Mouse (Mus musculus): ENCODE results near the gene Hspe1. TPM values are rescaled to one million over a fixed set of nuclear protein-coding genes. Genes with fewer than 3 reads are reported as not detected.
"Not testable (repeated sequence)": the region's sequence is repeated elsewhere in the genome, so short reads cannot be mapped to it uniquely, and the experiment has no call there.

Gene Hspe1
- total RNA-seq, 1 experiment from 2014 or later = 556 TPM

DNA sequence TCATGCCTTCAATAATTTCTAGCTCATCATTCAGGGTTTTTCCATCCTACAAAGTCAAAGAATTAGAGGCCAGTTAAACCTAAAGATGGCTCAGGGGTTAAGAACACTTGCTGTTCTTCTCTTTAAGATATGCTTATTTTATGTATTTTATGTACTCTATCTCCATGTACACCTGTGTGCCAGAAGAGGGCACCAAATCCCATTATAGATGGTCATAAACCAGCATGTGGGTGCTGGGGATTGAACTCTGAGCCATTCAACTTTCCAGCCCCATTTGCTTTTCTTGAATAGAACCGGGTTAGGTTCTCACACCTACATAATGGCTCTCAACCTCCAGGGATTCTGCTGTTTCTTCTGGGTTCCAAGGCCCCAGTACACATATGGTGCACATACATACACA lies 5.8 kb upstream of the Hspe1 start:
- no peak for DNase-seq

DNA sequence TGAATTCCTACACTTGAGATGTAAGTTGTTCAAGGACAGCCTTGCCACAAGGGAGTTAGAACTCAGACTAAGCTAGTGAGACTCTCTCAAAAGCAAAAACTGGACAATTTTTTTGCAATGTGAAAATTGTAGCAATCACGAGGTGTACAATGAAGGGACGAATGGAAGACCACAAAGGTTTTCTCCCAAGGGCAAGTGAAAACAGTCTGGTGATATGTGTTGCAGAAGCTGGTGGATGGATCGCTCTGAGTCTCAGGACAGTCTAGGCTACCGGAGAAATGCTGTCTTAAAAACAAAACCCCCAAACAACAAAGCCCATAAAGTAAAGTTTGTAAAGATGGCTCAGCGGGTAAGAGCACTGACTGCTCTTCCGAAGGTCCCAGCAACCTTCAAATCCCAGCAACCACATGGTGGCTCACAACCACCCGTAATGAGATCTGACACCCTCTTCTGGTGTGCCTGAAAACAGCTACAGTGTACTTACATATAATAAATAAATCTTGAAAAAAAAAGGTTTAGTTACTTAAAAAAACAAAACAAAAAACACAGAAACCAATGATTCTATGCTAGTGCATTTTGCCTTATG lies 2.1 kb upstream of the Hspe1 start:
- DNase-seq = no peak

DNA sequence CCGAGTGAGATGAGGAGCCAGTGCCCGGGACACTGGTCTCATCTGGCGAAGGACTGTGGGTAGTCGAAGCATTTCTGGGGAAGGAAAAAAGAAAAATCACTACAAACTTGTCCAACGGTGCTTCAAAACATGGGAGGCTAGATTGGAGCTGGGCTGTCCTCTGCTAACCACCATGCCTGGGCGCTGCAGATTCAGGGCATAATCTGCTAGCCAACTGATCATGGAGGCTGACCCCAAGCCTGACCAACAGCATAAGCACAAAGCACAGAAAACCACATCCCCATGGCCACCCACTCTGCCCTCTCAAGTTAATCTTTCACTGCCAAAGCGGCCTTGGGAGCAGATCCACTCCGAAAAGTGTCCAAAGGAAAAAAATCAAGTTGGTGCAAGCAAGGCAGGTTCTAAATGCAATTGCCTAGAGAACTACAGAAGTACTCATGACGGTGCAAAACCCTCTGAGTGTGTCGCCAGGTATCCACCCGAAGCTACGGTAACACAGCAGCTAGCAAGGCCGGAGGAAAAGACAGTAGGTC lies 998 bp upstream of the Hspe1 start:
- DNase-seq = peak; percentile 37

DNA sequence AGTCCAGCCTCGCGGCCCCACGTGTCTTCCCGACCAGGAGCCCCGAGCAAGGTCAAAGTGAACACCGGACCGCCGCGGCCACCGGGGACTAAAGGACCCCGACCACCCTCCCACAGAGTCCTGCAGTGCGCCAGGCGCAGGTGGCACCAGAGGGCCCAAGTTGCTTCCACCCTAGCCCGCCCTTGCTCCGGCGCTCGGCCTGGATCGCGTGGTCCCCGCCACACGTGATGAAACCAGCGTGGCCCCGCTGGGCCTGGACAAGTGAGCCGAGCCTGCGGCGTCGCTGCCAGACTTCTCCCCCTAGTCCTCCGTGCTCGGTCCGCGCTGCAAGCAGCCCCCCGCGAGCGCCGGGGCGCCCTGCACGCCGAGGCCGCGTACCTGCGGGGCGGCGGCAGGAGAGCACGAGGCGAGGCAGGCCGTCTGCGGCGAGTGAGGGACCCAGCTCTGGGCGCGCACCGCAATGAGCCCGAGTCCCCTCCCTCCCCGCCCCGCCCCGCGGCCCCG lies 479 bp upstream of the Hspe1 start:
- DNase-seq = peak; percentile 85

DNA sequence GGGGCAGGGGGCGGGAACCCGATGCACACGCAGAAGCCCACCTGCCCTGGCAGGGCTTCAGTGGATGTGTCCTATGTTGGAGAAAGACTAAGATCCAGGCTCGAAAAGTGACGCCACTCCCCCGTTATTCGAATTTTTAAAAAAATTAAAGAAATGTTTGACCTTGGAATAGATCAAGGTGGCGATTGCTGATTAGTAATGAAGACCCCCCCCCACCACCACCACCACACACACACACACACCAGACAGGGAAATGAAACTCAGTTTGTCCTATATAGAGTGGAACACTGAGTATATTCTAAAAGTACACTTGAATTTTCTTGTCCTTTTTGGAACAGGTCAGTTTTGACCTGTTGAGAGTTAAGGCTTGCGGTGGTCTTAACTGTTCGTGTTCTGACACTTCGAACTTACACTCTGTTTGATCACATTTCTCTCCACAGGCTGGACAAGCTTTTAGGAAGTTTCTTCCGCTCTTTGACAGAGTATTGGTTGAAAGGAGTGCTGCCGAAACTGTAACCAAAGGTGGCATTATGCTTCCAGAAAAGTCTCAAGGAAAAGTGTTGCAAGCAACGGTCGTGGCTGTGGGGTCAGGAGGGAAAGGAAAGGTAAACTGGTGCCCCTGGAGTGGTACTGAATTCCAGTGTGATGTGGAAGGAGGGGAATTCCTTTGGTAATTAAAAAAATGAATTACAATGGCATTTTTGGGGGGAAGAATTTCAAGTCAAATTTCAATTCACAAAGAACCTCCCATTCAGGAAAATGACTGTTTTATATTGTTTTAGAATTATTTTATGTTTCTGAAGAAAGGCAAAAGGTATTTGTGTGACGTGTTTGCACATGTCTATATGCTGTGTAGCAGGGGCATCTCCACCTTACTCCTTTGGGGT lies 922 bp downstream of the Hspe1 start:
- no peak for DNase-seq

DNA sequence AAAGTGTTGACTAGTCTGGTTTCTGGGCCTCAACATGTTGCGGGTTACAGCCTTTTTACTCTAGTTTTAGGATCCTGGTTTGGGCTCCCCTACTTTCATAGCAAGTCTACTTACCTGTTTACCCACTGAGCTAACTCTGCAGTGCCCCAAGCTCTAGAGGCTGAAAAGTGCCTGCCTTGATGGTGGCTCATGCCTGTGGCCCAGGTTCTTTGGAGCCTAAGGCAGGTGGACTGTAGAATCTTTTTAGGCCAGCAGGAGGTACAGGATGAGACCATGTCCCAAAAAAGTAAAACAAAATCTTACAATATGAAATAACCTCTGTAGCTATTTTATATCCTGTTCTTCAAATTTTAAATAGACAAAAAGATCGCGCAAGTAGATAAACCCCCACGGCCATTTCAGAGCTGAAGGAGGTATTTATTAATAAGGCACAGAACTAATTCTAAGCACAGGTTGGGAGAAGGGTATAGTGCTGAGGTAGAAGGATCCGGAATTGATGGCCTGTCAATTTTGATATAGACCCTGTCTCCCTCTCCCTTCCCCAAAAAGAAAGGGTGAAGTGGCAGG lies 1.6 kb downstream of the Hspe1 start:
- no peak for DNase-seq

DNA sequence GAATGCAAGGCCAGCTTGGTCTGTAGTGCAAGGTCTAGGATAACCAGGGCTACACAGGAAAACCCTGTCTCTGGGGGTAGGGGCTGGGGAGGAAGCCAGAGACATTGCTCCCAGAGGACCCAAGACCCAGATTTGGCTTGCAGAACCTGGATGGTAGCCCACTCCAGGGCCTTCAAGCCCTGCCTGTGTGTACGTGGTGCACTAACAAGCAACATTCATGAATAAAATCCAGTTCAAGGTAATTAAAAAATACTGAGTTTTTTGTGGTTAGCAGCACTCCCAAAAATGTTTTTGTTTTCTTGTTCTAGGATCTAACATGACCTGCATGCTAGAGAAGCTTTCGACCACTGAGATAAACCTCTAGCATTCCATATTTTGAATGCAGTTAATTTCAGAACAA lies 4.1 kb downstream of the Hspe1 start:
- DNase-seq = peak; percentile 73

DNA sequence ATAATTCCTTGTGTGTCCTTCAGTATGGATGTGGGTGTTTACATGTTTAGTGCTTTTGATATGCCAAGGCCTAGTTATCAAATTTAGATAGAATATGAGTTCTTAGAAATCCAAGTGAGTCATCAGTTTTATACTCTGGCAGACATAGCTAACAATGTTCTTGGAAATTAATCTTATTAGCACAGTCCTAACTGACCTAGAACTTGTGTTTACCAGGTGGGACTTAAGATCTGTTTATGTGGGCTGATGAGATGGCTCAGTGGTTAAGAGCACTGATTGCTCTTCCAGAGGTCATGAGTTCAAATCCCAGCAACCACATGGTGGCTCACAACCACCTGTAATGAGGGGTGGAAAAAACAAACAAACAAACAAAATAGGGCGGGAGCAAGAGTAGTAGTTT lies 4.5 kb downstream of the Hspe1 start:
- DNase-seq = no peak

DNA sequence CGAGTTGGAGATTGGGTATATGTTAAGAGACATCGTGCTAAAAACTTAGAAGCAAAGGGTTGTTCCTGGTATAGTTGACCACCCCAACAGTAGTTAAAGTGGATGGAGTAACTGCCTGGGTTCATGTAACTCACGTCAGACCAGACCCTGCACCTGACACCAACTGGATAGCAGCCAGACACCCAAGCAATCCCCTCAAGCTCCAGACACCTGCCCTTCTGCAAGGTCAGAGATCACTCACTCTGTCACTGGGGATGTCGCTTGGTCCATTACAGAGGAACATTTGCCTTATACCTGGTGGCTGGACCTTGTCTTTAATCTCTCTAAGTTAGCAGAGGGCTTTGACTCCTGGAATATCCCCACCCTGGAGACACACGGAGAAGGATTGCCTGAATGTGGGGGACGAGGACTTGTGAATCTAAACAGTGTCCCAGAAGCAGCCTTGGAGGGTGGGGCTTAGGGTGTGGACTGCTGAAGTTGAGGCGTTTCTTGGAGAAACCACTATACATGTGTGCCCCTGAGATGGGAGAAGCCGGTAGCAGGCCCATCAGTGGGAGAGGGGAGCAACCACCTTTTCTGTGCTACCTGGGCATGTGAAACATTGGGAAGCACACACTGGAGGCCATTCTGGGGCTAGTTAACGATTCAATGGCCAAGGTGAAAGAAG lies 19.1 kb downstream of the Hspe1 start:
- DNase-seq = no peak

DNA sequence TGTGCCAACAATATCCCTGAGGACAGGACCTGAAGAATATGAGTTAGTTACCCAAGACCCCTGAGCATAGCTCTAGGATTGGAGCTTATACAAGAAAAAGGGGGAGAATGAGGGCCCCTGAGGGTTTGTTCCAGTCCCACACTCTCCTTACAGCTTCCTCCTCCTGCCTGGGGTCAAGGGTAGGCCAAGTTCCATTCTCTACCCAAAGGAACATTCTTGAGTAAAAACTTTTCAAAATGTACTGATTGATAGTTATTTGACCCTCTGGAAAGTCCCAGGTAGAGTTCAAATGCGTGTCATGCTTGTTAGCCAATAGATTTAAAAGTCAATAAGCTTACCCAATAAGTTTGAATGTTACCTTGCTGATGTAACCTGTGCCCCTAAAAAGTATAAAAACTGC lies 19.7 kb downstream of the Hspe1 start:
- DNase-seq = no peak

DNA sequence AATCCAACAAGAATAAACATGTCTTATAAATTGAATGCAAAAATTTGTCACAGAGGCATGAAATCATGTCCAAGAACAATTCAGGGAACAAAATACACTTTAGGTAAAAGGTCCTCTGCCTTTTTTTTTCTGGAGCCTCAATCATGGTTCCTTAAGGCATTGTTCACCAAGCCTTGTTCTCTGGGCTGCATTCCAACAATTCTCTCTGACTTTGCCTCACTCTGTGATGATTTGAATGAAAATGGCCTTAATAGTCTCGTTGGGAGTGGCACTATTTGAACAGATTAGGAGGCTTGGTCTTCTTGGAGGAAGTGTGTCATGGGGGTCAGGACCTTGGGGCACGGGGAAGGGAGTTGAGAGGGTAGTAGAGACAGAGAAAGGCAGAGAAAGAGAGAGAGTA lies 20.5 kb downstream of the Hspe1 start:
- DNase-seq = no peak

DNA sequence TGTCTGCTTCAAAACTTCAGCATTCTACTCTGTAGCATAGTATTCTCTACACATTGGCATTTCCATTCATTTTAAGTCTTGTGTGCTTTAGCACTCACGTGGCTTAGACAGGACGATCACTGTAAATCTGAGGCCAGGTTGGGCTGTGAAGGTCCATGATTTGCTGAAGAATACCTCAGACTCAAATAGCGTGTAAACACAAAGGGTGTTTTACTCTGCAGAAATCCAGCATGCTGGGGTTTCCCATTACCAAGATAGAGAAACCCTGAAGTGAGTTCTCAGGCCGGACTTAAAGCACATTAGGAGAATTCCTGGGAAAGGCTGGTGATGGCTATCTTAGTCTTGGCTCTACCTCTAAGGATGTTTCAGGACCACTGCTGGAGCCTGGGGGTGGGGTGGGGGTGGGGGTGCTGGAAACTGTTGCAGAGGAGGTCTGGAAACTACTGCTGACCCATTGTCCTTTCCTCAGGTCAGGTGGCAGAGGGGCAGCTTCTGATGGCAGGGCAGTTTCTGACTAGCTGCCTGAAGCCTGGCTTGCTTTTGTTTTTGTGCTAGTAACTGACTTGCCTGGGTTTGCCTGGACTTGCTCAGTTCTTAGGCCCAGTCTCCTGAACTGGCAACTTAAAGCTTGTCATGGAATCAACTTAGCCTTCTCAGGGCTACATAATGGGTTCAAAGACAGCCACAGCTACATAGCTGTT lies 21.3 kb downstream of the Hspe1 start:
- DNase-seq = no peak

DNA sequence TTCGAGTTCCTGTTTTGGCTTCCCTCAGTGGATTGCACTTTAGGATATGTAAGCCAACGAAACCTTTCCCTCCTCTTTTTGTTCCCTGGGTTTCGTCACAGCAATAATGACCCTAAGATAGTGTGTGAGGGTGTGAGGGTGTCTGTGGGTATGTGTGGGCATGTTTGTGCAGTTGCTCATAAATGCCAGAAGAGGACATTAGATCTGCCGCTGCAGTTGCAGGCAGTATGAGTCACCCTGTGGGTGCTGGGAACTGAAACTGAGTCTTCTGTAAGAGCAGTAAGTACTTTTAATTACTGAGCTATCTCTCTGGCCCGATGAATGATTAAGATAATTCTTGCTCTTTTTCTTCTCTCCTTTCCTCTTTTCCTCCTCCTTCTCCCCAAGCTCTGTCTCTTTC lies 35.1 kb downstream of the Hspe1 start:
- peak; percentile 39 for DNase-seq

DNA sequence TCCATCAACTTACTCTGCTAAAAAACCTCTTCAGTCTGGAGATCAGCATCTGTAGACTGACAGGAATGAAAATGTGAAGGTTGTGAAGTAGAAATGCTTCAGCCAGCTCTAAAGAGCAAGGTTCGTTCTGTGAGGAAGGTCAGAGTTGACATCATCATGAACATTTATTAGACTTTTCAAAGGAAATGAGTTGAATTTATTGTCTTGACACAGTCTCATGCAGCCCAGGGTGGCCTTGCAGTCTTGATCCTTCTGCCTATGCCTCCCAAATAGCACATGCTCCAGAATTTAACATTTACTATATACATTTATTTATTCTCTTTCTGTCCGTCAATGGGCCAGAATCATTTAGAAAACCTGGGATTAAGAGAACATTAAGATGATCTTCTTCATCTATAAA lies 35.6 kb downstream of the Hspe1 start:
- peak; percentile 60 for DNase-seq

DNA sequence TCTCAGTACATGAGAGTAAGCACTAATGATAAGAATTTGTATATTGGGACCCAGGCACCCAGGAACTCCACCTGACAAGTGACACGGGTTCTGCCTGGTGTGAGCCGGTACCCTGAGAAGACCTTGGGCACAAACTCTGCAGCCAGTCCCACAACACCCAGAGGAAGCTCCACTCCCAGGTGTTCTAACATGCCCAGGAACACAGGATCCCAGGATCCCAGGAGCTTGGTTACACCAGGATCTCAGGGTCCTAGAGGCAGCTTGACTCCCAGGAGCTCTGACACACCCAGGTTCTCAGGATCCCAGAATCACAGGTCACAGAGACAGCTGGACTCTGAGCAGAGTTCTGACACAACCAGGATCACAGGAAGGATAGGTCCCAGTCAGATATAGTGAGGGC lies 36.2 kb downstream of the Hspe1 start:
- not testable (repeated sequence) for DNase-seq

DNA sequence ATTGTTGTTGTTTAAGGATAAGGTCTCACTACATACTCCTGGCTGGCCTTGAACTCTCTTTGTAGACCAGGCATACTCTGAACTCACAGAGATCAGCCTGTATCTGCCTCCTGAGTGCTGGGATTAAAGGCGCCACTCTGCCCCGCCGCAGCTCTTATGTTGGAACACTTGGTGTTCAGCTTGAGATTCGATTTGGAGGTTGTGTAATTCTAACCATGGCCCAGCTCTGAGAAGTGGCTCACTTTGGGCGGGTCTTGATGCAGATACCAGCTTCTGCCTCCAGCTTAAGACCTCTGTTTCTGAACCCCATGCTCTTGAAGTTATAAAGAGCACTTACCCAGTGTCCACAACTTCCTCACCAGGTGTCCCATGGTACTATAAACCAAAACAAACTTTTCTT lies 41.8 kb downstream of the Hspe1 start:
- DNase-seq = no peak

DNA sequence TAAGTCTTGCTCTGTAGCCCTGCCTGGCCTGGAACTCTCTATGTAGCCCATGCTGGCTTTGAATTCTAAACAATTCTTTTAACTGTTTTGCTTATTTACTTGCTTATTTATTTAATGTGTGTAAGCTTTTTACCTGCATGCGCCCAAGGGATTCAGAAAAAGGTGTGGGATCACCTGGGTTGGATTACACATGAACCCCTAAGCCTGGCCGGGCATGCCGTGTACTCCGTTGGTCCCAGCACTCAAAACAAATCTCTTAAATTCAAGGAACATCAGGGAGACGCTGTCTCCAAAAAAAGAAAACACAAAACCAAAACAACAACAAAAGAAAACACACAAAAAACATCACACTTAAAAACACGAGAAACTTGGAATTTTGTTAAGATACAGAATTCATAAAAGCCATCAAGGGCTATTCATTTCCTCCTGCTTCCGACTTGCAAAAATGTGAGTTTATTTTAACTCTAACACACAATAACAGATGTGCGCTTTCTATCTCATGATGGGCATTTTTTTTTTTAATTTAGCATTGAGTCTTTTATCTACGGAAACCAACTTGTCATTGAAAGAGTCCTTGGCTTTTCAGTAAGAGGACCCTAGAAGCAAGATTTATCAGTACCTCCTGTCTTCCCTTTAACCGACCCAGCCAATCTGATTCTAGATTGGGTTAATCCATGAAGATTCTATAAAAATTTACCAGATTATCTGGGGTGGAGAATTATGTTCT lies 42.4 kb downstream of the Hspe1 start:
- no peak for DNase-seq

DNA sequence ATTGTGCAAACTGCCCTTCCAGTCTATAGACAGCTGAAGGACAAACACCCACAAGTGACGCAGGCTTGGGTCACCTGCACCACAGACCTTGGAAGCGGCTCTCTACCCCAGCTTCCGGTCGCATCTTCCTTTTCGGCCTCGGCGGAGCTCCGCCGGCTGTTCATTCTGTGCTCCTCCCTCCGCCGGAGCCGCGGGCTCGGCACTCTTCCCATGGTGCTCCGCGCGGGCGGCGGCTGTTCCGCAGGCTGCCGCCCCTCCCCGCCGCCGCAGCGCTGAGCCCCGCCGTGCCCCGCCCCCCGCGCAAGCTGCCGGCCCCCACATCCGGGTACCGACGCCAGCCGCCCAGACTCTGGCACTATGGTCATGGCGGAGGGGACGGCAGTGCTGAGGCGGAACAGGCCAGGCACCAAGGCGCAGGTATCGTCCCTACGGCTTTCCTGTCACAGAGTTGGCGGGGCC lies 43.0 kb downstream of the Hspe1 start, which contains the start of gene Mob4:
Gene Mob4, plus strand, starts transcription at position 289 of the 459 bp plus-strand sequence.
- peak; percentile 98 for DNase-seq

DNA sequence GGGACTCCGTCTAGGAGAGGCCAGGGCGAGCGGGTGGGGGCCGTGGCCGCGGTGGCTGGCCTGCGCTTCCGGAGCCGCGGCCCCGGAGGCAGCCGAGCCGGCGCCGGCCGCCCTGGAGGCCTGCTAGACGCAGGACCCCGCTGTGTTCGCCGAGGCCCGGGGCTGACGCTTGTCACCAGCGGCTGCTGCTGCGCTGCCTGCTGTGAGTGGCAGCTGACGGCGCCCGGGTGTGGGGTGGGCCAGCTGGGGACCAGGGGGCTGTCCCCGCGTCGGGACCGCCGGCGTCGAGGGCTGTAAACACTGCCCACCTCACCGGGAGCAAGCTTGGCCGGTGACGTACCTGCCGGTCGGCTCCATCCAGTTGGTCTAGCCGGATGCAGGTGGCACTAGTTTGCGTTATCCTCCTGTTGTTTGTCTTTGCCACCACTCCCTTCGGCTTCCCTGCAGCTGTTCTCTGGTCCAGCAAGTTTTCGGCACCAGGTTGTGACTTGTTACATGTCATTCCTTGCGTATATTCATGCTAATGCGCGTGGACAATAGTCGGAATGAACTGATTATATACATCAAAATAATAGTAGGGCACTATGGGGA lies 43.6 kb downstream of the Hspe1 start:
- peak; percentile 75 for DNase-seq

DNA sequence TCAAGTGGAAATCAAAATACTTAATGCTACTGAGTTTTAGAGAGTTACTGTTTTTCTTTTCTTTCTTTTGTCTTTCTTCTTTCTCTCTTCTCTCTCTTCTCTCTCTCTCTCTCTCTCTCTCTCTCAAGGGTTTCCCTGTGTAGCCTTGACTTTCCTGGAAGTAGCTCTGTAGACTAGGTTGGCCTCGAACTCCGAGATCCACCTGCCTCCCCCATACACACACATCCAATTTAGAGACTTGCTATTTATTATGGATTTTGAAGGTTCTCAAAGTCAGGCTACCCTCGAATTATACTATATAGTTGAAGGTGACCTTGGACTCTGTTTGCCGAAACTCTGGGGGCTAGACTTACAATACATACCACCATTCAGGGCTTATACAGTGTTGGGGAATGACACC lies 44.4 kb downstream of the Hspe1 start:
- no peak for DNase-seq

DNA sequence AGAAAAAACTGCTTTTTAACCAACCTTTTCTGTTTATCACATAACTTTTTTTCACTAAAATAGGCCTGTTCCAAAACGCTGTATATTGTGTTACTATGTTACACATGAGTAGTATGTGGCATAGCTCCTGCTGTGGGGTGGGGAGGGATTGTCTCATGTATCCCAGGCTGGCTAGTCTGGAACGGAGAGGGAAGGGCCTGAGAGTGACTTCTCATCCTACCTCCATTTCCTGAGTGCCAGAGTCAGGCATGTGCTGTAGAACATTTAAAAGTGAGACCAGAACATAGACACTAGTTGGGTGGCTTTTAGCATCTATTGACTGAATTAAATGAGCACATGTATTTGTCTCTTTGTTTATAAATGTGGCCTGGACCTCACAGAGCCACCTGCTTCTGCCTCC lies 45.2 kb downstream of the Hspe1 start:
- DNase-seq = peak; percentile 37
